Mouse (Mus musculus): ENCODE measurements at regions not wholly inside any gene's neighbourhood (a gene's known extent, or its start where the extent isn't known, plus 50 kb on each side); places are given as distances from the start of the nearest gene placed in this dataset.
"Not testable (repeated sequence)": the region's sequence is repeated elsewhere in the genome, so short reads cannot be mapped to it uniquely, and the experiment has no call there.

GRCm38 (mm10) chr9:8731141-8731540, 168.5 kb upstream of the Pgr start:
- DNase-seq = no peak

GRCm38 (mm10) chr9:8733485-8733884, 166.1 kb upstream of the Pgr start:
- DNase-seq = no peak

GRCm38 (mm10) chr9:8740190-8740589, 159.4 kb upstream of the Pgr start:
- DNase-seq = no peak

GRCm38 (mm10) chr9:8749878-8750277, 149.8 kb upstream of the Pgr start:
- no peak for DNase-seq

- no peak for DNase-seq
These were observed 138.8 kb upstream of the Pgr start for GRCm38 (mm10) chr9:8760876-8761275.

- not testable (repeated sequence) for DNase-seq
These were observed 130.2 kb upstream of the Pgr start for GRCm38 (mm10) chr9:8769398-8769797.

- DNase-seq = no peak
These were observed 129.6 kb upstream of the Pgr start for GRCm38 (mm10) chr9:8769996-8770395.

GRCm38 (mm10) chr9:8781336-8781735, 118.3 kb upstream of the Pgr start:
- DNase-seq = not testable (repeated sequence)

- DNase-seq = no peak
These were observed 85.4 kb upstream of the Pgr start for GRCm38 (mm10) chr9:8814236-8814635.

GRCm38 (mm10) chr9:8823719-8824371, 75.8 kb upstream of the Pgr start:
- no peak for DNase-seq

- peak; percentile 2 for DNase-seq
These were observed 67.5 kb upstream of the Pgr start for GRCm38 (mm10) chr9:8832150-8832549.

- no peak for DNase-seq
These were observed 62.6 kb upstream of the Pgr start for GRCm38 (mm10) chr9:8837073-8837472.

GRCm38 (mm10) chr9:8838356-8838755, 61.3 kb upstream of the Pgr start:
- no peak for DNase-seq

- no peak for DNase-seq
These were observed 60.7 kb upstream of the Pgr start for GRCm38 (mm10) chr9:8838891-8839290.

Measured in right cerebral cortex, postnatal 4 days (tissue).